Mouse (Mus musculus) adrenal gland, postnatal 25 days (tissue): ENCODE results near the gene Hsp90ab1. TPM values are rescaled to one million over a fixed set of nuclear protein-coding genes. Genes with fewer than 3 reads are reported as not detected.
A peak's percentile ranks its signal among the peaks of the same experiment; 100 is the strongest.

Experiments
- DNase-seq: peaks from one replicate; pipeline ENCODE4 v3.0.0; 2021; ENCODE audit warnings: mixed read lengths
- total RNA-seq: library from RNA; stranded (reverse); gene quantifications from 2 replicates; pipeline ENCODE4 v1.2.3, GENCODE M21; 2021

Gene Hsp90ab1
- total RNA-seq, 1 experiment from 2014 or later: 1,940 TPM

DNA sequence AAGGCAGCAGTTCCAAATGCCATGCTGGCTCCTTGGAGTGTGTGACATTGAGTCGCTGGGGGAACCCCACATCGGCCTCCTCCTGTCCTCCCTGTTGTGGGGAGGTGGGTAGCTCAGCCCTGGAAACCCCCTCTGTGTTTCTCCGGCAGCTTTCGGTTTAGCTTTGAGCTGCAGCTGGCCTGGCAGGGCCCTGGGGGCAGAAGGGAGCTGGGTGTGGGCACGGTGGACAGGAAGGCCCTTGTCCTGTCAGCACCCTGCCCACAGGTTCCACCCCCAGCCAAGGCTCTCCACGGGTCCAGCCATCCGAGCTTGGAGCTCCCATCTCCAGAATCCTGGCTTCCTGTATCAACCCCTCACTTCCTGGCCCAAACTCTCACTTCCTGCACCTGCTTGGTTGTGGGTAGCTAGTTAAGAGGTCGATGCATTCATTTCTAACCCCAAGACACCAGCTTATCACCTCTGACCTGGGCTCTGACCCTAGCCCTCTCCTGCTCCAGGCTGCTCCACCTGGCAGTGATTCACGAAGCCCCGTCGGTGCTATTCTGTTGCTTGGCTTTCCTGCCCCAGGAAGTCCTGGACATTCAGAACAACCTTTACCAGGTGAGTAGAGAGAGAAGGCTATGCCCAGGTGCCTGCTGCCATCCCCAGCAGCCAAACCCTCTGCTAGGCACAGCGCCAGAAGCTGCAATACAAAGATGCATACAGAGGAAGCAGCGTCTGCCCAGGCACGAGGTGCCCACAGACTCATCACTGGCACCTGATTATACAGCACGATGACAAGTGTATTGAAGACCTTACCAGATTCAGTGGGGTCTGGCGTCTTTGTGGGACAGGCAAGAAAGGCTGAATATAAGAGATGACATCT, 14.8 kb downstream of the Hsp90ab1 start:
- DNase-seq: no peak

DNA sequence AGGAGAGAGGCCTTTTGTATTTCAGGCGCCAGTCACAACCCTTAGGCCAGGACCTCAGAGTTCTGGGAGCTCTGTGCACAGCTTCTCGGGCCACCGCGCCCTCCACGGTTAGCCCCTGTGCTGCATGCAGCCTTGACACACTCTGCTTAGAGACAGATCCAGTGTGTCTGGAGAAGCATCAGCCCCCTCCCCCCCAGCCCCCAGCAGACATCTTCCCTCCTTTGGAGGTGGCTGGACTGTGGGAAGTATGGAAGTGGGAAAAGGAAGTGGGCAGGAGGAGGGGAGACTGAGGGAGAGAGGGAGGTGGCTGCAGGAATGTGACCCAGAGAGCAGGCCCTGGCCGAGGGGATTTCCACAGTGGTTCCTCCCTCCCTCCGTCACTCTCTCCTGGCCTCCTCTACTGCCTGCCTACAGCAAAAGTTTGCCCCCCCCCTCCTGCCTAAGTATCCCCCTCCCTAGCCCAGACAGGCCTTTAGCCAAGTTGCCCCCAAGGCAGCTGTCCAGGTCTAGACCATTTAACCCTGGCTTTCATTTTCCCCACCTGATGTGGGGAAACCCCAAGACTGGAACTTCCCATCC, 15.7 kb downstream of the Hsp90ab1 start:
- DNase-seq: no peak

DNA sequence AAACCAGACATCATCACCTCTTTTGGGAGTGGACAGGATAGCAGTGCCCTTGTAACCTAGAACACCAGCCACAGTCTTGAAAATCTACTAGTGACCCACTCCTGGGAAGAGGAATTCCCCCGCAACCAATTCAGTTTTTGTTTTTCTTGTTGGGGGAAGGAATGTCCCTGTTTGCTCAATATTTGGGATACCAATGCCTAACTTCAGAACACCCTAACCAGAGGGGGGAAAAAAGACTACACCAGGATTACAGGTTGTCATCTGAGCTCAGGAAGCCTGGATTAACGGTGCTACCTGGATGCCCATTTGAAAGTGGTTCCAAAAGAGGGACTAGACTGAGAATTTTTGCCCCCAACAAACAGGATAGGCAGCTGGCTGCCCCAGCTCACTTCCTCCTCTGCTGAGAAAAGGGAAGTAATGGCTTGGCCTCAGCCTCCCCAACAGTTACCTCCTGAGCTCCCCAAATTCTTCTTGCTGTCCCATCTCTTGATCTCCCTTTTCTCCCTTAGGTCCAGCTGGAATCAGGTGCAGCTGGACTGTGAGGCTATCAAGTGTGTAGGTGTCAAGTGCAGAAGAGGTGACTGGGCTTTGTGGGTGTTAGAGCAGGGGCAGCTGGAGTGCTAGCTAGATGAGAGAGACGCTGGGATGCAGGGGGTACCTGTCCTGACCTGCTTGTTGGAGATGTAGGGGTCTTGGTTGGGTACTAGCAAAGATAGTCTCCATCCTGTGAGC, 16.4 kb downstream of the Hsp90ab1 start:
- no peak for DNase-seq

DNA sequence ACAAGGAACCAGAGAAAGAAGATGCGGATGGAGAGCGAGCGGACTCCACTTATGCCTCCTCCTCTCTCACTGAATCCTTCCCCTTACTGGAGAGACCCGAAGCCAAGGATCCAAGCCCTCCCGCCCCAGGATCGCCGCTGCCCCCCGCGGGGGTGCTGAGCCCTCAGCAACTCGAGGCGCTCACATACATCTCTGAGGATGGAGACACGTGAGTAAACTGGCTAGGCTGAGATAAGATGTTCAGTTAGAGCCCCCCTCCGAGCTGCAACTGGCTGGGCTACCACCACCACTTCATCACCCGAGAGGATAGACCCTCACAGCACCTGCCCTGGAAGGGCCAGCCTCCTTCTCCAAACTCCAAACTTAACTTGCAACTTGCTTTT, 17.0 kb downstream of the Hsp90ab1 start:
- DNase-seq: no peak

DNA sequence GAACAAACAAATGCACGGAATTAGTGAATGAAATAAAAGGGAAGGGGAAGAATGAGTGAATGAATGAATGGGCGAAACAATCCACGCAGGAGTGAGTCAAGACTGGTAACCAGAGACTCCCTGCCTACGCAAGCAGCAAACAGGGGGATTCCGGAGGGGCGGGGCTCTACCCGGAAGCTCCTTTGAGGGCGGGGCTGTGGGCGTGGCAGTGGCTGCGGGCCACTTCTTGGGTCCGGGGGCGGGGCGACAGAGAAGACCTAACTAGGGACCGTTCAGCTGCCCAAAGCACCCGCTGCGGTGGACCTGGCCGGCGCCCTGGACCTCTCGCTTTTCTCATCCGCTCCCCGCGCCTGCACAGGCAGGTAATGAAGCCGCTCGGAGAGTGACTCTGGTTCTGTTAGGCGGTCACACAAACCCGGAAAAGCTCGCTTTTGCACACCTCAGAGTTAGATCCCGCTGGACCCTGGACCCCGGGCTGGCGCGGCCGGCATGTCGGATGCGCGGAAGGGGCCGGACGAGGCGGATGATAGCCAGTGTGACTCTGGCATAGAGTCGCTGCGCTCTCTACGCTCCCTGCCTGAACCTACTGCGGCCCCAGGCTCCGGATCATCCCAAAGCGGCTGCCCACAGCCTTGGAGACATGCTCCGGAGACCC, 17.5 kb downstream of the Hsp90ab1 start, which contains the start of gene Nfkbie:
Nfkbie (plus strand) TSS at position 252 of the 655 bp plus-strand sequence.
- DNase-seq: peak; percentile 98

DNA sequence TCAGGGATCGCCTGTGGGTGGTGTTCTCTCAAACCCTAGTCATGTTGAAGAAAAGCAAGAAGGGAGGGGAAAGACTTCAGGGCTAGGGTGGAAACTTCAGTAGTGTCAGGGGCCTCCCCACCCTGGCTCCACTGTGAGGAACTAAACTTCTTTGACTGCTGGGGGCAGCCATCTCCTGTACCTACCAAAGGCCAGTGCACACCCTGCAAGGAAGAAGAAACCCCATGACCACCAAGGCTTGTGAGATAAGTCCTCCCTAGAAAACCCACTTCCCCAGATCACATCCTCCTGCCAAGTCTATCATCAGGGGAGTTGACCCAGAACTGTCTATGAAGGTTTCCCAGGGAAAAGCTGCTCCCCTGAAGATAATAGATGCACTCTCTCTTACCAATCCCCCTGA, 18.7 kb downstream of the Hsp90ab1 start:
- DNase-seq: no peak

DNA sequence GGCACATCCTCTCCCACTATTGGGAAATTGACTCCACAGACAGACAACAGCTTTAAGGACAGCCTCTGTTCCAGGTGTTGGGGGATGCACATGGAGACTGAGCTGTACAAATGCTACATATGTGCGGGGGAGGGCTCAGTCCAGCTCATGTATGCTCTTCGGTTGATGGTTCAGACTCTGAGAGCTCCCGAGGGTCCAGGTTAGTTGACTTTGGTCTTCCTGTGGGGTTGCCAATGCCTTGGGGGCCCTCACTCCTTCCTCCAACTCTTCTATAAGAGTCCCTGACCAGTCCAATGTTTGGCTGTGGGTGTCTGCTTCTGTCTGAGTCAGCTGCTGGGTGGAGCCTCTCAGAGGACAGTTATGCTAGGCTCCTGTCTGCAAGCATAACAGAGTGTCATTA, 20.0 kb downstream of the Hsp90ab1 start:
- DNase-seq: no peak

DNA sequence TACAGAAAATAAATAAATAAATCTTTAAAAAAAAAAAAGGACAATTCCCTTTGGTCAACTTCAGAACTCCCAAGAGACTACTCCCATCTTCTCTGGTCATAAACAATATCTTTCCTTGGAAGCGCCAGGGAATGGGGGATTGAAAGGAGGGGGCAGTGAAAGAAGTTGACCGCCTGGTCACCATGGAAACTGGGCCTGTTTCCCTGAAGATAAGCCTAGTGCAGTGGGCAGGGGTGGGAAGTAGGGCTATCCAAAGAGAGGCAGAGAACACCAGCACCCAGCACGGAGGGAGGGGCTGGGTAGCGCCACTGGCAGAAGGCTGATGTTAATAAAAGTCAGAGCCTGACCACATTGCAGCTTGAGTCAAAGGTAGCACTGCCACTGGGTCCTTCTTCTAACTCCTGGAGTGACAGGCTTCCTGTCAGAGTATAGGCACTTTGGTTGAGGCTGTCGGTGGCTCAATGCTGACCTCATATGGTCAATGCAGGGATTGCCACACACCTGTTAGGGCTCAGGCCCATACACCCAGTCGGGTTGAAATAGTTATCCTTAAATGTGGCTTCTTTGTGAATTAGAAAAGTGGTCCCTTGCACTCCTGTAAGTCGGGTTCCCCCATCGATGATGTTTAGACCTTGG, 21.1 kb downstream of the Hsp90ab1 start:
- DNase-seq: peak; percentile 74

DNA sequence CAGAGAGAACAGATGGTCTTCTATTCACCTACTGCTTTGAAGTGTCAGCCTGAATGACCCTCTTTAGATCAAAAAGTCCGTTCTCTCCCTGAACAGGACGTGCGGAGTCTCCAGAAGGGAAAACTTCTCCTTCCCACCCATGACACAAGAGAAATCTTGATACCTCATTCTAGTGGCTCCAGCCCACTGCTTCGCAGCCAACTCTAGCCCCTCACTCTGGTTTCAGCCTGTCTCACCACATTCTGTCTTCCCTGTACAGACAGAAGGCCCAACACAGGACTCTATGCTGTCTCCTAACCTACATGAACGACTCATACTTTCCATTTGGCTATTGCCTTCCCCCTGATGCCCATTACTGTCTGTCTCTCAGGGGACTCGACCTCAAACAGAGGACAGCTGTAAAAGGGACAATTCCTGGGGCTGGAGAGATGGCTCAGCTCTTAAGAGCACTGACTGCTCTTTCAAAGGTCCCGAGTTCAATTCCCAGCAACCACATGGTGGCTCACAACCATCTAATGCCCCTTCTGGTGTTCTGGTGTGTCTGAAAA, 21.7 kb downstream of the Hsp90ab1 start:
- no peak for DNase-seq

DNA sequence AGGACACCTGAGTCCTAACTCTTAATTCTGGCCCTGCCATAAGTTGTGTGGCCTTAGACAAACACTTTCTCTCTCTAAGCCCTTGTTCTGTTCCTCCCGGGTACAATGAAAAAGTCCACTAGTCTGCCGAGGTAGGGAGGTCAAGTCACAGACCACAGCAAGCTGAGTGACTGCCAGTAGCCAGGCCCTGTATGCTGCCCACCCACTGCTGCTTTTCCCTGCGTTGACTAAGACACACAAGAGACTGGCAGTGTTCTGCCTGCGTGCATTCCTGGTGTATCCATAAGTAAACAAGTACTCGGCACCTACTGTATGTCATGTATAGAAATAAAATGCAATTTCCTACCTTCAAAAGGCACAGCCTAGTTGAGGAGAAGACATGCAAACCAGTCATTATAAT, 22.8 kb downstream of the Hsp90ab1 start:
- DNase-seq: no peak

DNA sequence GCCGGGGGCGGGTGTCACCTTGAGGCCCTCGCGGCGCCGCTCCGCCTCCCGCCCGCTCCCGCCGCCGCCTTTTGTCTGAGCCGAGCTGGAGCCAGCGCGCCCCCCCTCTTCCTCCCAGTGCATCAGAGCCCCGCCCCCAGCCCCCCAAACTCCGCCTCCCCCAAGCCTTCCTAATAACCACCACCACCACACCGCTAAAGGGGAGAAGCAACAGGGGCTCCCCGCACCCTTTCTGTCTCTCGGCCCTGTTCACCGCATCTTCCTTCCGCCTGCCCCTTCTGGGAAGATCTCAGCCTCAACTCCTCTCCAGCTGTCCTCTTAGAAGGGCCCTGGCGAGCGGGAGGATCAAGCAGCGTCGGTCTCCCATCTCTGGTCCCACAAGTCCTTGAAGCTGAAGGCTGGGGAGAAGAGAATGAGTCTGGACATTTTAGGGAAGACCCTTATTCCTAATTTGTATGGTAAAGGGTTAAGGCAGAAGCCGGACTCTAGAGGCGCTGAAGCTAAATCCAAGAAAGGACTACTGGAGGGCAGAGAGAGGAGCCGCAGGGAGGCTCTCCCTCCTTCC, 23.4 kb downstream of the Hsp90ab1 start, which contains the start of gene Tmem151b:
Tmem151b (minus strand) TSS at position 61 of the 565 bp plus-strand sequence.
- DNase-seq: peak; percentile 48

DNA sequence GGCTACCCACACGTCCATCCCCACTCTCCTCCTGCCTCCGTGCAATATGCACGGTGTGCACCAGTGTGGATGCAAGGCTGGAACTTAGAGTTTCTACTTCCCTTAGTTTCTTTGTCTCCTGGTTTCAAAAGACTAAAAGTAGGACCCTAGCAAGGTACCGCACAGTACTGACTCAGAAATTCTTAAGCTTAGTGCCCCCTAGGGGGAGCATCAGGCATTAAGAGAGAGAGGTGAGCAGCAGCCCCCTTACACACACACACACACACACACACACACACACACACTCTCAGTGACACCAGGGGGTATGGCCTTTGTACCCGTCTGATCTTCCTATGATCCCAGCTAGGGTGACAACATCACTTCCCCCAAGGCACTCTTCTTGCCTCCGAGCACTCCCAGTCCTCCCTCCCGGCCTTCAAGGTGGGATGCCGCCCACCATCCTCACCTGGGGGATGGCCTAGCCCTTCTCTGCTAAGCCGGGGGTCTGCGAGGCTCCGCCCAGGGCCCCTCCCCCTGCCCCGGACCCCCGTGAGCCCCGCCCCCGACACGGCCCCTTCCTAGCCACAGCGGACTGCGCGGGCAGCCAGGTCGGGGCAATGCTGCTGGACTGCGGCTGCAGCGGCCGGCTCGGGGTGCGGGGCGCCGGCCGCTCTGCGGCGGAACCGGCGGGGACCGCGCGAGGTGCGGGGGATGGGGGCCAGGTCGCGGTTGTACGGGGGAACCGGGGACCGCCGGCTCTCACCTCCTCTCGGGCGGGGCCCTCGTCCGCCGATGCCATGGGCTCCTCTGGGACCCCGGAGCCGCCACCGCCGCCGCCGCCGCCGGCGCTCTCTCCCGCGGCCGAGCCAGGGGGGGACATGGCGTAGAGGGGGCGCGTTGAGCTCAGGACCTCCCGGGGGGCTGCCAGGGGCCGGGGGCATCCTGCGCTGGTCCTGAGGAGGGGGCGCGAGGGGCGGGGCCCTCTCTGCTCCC, 24.2 kb downstream of the Hsp90ab1 start:
- no peak for DNase-seq

DNA sequence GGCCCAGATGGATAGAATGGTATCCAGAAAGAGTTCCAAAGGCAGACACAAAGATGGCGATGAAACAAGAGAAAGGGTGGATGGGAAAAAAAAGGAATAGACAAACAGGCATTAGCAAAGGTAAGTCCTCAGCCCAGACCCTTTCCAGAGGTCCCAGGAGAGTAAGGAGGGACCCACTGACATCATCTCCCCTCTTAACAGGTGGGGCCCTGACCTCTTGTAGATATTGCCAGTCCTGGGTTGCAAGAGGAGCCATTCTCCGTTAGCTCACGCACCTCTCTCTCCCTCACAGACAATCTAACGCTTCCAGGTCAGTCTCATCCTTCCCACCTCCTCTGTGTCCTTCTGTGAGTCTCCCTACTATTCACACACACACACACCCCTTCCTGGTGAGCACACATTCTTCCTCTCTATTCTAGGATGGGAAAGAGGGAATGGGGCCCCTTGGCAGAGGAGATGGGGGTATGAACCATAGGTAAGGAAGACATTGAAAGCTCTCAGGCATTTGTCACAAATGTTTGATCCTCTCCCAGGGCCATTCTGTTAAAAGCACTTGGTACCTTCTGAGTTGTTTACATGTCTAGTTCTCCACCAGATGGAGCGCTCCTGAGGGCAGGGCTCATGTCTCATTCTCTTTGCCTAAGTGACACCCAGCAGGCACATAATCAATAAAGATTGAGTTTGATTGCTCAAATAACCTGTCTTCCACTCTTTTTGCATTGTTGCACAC, 25.4 kb downstream of the Hsp90ab1 start:
- no peak for DNase-seq

DNA sequence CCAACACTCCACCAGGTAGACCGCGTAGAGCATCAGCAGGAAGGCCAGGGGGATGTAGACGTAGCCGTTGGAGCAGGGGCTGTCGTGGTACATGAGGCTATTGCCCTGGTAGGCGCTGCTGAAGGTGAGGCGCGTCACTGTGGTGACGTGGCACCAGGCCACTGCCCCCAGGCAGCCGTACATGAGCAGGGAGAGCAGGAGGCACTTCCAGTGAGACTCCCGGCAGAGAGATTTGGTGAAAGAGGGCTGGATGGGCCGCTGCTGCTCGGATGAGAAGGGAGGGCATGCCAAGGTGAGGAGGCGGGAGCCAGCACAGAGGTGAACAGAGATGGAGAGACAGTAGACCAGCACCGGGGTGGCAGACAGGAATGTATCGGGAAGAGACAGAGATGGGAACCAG, 26.1 kb downstream of the Hsp90ab1 start:
- no peak for DNase-seq

DNA sequence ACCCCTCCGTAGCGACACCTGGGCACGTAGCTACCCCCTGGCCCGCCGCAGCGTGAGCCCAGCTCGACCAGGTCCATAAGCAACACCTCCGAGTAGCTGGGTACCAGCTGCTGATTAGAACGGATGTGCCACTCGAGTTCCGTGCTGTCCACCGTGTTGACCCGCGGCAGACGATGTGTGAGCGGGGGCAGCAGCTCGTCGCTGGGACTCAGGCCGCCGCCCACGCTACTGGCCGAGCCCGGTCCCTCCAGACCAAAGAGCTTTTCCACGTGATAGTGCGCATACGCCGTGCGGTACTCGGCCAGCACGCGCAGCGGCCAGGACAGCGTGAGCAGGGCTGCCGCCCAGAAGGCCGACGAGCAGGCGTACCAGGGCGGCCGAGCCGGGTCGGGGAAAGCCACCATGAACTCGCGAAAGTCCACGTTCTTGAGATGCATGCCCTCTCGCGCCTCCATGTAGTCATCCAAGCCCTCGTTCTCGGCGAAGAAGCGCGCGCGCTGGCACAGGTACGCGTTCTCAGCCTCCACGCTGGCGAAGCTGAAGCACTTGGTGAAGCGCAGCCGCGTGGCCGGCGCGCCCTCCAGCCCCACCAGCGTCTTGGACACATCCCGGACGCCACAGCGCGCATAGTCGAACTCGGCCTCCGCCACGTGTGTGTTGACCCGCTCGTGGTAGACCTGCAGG, 27.7 kb downstream of the Hsp90ab1 start:
- no peak for DNase-seq

DNA sequence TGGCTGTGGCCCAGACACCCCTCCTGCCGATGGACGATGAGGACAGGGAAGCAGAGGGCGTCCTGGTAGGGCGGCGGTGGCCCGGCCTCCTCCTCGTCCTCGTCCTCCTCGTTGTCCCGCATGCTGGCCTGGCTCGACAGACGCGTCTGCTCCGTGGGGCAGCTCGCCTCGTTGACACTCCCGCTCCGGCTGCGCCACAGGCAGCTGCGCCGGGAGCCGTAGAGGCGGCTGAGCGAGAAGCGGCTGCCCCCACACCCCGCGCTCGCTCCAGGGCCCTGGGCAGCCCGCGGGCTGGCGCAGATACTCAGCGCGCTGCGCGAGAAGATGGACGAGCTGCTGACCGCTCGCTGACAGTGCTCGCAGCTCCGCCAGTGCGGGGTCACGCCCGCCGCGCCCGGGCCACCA, 28.2 kb downstream of the Hsp90ab1 start:
- DNase-seq: no peak

DNA sequence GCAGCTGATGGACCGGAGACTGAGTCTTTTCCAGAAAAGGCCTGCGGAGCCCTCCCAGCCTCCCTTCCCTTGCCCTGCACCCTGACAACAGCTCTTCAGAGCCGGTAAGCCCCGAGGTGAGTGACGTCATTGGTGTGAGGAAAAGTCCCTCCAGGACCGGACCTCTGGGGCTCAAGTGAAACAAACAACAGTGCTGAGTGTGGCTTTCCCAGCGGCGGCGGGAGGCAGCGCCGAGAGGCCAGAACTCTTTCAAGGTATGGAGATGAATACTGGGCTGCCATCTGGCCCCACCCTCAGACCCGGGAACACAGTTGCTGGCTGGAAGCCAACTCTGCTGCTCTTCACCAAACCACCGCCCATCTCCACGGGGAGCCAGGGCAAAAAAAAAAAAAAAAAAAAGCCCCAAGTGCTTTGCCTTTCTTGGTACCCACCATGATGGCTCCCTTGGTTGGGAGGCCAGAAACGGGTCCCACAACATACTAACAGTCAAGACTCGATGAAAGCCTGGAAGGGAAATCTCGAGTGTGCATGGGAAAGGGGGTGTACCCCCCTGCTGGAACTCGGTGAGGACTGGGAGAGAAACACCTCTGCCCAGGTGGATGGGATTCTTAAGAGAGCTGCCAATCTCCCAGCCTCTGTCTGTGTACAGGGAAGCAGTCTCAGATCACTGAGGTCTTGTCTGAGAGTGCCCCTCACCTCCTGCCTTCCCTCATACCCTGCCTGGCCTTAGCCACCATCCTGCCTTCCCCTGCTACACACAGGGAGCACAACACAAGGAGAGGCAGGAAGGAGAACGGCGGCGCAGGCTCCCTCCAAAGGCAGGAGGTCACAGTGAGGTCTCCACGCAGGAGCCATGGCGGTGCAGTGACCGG, 28.8 kb downstream of the Hsp90ab1 start:
- no peak for DNase-seq

DNA sequence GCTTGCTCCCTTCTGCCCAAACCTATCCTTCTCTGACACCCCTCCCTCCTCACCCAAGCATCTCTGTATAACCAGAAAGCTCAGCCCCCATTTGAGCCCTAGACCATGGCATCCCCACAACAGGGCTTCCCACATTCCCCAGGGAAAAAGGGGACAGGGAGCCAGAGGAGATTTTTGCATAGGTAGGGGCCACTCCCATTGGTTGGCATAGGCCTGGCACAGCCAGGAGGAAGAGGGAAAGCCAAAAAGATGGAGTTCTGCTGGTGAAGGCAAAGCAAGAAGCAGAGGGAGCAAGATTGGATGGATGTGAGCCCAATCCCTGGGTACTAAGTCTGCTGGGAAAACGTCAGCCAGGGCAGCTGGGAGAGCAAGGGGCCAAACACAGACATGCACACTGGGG, 30.0 kb downstream of the Hsp90ab1 start:
- no peak for DNase-seq
